Mouse (Mus musculus): Measurements from ENCODE around the gene Rrp7a.
"Not testable (repeated sequence)": the region's sequence is repeated elsewhere in the genome, so short reads cannot be mapped to it uniquely, and the experiment has no call there.

Rrp7a gene

DNA sequence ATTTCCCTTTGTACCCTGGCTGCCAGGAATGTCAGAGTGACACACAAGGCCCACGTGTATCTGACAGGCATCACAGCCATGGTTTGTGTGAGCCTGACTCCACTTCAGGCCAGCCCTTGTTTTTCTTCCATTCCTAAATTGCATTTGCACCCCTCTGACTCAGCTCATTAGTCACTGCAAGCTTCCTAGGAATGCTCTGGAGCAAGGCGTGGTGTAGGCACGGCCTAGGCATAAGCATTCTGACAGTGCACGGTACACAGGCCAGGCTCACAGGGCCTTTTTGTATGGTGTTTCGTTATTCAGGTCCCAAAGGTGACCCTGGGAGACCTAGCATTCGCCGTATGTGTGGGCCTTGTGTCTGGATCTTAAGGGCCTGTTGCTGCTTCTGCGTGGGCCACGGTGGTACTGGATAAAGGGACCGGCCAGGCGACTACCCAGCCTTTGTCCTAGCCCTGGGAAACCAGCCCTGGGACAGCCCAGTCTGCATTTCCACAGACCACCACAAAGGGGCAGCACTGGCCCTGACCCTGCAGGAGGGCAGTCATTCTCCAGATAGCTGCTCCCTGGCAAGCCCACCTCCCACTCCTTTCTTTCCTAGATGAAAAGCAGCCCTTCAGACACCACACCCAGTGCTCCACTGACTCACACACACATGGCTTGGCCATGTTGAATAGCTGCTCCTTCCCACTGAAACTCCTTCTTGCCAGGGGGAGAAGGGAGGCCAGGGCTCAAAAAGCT is 34.5 kb upstream of the Rrp7a start:
- DNase-seq (ENCODE audit: low spot score in 2 of 2) = peak; percentile 65 to 86

DNA sequence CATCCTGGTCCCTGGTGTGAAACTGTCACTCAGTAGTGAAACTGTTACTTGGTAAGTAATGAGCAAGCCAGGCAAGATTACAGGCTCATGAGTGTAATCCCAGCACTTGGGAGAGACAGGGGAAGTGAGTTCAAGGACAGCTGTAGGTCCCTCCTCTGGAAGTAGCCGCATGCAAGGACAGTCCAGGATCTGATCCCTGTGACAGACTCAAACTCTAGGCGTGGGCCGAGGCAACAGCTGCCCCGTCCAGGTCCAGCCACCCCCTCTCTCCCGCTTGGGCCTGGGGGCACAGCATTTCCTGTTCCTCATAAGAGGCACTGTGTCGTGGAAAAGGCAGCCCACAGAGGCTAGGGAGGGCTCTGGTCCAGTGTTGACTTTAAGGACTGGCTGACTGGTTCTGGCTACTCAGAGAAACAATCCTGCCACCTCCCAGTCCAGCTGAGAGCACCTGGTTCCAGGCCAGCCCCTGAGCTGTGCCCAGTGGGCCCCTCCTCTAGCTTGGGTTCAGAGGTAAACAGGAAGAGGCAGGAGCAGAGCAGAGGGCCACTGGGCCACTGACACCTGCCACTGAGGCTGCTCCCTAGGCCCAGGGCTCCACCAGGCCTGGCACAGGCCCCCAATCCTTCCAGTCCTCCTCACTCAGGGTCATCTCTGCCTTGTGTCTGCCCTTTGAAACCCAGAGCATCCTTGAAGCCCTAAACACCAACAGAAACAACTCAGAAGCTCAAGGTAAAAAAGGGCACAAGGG is 33.2 kb upstream of the Rrp7a start:
- no peak for DNase-seq (ENCODE audit: low spot score in 2 of 2)

DNA sequence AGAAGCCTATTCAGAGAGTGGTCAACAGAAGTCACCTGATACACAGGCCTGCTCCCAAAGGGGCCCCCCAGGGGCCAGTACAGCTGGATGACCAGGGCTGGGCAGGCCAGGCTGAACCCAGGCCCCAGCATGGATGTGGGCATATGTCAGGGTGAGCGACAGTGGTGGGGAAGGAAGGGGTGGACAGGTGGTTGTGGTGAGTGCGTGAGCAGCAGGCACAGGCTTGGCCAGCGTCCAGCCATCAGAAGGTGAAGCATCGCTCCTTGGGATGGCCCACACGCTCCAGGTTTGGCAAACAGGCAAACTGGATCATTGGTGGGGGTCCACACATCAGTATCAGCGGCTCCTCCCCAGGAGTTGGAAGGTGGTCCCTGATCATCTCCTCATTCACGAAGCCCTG is 31.7 kb upstream of the Rrp7a start:
- DNase-seq (ENCODE audit: low spot score in 2 of 2) = no peak

DNA sequence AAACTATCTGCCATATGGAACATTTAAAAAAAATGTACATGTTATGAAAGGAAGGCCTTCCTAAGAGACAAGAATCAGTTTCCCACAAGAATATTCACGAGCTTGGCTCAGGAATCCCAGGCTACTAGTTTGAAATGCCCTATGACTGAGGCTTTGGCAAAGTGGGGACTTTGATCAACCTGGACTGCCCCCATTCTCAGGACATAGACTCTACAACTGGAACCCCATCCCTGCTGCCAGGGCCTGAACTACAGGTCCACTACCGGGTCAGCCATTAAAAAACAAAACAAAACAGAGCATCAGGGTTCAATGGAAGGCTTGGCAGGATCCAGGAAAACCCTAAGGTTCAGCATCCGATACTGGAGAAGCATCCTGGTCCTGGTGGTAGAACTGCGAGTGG is 28.1 kb upstream of the Rrp7a start:
- no peak for DNase-seq (ENCODE audit: low spot score in 2 of 2)

DNA sequence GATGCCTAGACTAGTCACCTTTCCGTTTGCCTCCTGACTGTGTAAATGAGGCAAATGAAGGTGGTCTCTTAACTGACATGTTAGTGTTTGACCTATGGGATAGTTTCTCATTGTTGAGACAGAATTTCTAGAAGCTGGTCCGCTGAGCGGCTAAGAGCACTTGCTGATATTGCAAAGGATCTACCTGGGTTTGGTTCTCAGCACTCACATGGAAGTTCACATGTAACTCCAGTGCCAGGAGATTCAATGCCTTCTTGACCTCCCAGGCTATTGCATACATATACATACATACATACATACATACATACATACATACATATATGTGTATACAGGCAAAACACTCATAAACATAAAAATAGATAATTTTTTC is 27.5 kb upstream of the Rrp7a start:
- no peak for DNase-seq (ENCODE audit: low spot score in 2 of 2)

DNA sequence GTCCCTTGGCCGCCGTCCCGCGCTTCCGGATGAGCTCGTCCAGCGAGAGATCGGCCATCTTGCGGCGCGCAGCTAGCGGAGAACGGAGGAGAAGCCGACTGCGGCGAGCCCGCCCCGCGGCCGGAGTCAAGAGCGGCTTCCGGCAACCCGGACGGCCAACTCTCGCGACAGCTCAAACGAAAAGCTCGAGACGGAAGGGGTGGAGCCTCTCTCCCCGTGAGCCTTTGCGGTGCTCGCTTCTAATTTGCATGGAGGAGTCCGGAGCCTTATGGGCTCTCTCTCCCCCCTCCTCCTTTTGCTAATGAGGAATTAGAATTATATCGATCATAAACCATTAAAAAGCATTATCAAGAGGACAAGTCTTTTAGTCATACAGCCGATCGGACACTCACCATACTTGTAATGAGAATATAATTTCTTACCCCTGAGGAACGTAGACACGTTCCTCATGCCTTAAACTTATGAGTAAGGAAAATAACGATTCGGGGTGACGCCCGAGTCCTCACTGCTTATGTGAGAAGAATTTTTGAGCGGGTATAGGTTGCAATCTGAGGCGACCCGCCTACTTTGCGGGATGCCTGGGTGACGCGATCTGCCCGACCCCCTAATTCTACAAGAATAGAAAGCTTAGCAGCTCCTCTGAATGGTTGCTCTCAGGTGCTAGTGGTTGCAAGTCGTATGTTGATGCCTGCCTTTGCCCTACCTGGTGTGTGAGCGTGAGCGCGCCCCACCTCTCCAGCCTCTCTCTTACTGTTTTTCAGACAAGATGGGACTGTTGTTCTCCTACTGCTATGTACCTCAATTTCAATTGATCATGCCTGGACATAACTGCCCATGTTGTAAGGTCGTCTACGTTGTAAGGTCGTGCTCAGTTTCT is 26.8 kb upstream of the Rrp7a start, which contains the start of gene Poldip3:
Poldip3 (minus strand) TSS at position 189 of the 877 bp plus-strand sequence.
- peak; percentile 99 for DNase-seq (ENCODE audit: low spot score in 2 of 2)

DNA sequence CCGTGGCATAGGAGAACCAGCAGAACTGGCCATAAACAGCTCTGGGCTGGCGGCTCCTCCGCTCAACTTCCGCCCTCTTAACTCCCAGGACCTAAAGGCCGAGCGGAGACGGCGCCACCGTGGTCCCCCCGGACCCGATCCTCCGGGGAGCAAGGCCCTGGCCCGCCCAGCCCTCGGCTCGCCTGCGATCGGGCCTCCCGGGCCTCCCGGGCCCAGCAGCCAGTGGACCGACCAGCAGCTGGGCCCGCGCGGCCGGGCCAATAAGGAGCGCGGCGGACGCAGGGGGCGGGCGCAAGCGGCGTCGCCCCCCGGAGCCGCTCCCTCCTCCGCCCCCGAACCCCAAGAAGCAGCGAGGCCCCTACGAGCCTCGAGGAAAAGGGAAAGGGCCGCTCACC is 26.2 kb upstream of the Rrp7a start:
- no peak for DNase-seq (ENCODE audit: low spot score in 2 of 2)

DNA sequence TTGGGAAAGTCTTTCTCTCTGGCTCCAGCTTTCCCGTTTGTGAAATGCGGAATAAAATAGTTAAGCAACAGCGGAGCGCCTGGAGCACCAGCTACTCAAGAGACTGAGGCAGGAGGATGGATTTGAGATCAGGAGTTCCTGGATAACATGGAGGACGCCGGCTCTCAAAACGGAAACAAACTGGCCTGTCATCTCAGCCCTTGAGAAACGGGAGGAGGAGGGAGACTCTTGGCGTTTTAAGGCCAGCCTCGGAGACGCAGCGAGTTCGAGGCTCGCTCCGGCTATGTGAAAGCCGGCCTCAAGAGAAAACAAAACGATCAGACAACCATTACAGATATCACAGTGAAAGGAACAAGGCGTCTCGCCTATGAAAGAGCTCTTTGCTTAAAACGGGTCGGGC is 25.8 kb upstream of the Rrp7a start:
- no peak for DNase-seq (ENCODE audit: low spot score in 2 of 2)

DNA sequence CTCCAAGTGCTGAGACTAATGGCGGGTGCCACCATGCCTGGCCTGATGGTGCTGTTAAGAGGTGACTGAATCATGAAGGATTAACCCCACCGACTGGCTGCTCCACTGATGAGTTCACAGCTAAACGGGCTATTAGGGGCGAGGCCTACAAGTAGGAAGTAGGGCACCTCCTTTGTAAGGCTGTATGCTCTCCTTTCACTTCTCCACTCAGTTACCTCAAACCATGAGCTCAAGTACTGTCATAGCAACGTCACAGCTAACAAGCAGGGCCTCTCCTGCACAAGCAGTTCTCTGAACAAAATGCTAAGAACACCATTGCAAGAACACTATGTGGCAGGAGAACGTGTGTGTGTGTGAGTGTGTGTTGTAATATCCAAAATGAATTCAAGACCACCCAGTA is 22.9 kb upstream of the Rrp7a start:
- no peak for DNase-seq (ENCODE audit: low spot score in 2 of 2)

DNA sequence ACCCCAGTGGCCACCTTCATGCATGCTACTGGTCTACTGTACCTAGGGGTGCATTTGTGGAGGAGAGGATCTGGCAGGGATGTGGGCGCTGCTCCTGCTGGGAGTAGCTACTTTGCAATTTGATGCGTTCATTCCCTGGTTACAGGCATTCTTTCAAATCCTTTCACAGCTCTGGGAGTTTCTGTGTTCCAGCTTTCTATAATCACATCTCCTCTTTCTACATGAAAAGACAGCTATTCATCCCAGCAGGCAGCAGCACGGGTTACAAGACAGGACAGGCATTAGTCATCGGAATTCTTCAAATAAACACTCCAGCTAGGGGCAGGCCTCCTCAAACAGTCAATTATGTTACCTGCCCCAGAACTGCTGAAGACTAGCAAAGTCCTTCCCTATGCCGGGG is 20.3 kb upstream of the Rrp7a start:
- DNase-seq (ENCODE audit: low spot score in 2 of 2) = no peak

DNA sequence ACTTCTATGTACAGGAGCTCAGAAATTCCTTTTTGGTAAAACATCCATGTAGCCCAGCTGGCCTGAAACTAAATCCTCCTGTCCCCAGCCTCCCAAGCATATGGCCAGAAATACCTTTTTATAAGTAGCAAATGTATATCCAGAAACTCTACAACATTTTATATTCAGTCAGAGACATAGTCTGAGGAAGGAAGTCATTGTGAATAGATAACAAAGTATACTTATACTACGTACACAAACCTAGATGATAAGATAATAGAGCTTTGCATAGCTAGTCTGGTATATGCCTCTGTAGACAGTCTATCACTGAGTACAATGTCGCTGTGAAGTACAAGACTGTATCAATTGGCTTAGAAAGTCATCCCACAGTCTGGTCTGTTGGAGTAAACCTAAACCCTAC is 13.1 kb upstream of the Rrp7a start:
- no peak for DNase-seq (ENCODE audit: low spot score in 2 of 2)

DNA sequence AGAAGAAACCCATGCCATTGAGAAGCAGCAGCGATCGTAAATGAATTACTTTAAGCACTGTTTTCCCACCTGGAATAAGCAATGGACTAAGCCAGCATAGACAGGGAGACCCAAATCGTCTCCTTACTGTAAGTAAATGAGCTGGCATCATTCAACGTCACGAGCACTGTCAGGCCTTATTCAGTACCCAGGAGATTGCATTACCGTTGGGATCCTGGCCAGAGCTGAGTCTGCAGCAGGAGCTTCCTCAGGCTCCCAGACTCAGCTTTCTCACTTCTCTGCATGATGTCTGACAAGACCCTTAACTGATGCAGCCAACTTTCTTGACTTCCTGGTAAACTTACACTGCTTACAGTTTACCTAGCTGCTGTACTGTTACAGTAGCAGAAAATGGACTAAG is 12.1 kb upstream of the Rrp7a start:
- no peak for DNase-seq (ENCODE audit: low spot score in 2 of 2)

DNA sequence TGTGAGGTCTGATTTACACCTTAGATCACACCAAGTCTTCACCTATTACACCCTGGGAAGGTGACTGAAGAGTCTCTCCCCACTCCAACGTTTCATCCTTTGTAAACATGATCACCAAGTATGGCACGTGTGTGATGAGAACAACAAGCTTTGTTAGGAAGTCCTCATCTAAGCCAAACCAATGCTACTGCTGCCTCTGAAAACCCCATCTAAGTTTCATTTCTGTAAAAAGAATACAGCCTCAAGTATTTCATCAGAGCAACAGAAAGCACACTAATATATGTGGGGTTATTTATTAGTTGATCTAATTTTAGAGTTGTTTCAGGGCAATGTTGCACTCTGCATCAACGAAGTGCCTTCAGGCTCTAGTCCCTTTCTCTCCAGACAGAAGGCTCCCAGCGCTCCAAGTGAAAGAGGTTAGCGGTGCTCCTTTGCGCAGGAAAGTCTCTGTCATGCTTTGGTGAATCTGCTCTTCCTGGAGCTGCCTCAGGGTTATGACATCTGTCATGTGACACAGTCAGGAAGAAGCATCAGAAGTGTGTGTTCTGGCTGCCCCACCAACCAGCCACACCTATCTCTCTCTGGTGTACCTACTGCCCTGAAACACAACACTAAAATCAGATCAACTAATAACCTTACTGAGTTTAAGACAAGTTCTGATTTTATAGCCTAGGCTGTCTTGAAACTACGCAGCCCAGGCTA is 7.1 kb upstream of the Rrp7a start:
- no peak for DNase-seq (ENCODE audit: low spot score in 2 of 2)

DNA sequence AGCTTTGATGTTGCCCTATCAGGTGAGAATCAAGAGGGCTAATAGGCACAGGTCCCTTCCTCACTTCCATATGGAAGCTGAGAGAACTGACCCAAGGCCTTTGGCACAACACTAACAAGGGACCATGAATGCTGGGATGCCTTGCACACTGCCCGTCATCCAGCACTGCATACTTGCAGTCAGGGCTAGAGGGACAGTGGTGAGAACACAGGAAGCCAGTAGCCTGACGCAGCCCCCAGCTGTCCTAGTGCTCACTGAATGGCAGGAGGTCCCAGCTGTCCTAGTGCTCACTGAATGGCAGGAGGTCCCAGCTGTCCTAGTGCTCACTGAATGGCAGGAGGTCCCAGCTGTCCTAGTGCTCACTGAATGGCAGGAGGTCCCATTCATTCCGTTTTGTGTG is 4.4 kb upstream of the Rrp7a start:
- DNase-seq (ENCODE audit: low spot score in 2 of 2) = not testable (repeated sequence)

DNA sequence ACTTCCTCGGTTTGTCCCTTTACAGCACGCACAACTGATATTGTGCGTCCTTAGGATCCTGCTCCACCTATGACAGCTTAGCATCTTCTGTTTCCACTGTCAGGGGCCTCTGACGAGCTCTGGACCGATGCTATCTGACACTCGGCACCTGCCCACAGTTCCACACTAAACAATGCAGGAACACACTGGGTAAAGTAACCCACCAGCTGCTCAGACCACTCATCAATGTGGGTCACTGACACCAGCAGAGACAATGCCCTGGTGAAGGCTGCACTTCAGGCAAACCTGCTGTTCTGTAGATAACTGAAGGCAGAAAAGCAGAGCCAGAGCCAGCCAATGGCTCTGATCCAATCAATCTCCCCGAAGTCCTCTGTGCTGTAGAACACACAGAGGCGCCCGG is 4.0 kb upstream of the Rrp7a start:
- no peak for DNase-seq (ENCODE audit: low spot score in 2 of 2)

DNA sequence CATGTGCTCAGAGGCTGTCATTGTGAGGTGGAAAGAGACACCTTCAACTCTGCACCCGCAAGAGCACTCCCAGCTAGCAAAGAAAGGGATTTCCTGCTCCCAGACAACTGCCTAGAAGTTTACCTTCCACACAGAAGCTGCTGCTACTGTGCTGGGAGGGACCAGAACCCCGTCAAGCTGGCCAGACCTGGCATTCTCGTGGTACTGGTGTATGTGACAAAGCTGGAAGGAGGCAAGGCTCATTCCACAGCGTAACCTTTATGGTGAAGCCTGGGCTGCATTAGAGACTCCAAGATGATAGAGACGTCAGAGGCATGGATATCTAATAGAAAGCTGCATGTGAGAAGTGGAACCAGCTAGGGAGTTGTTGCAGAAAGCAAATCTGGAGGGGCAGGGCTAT is 2.0 kb upstream of the Rrp7a start:
- DNase-seq (ENCODE audit: low spot score in 2 of 2) = no peak

DNA sequence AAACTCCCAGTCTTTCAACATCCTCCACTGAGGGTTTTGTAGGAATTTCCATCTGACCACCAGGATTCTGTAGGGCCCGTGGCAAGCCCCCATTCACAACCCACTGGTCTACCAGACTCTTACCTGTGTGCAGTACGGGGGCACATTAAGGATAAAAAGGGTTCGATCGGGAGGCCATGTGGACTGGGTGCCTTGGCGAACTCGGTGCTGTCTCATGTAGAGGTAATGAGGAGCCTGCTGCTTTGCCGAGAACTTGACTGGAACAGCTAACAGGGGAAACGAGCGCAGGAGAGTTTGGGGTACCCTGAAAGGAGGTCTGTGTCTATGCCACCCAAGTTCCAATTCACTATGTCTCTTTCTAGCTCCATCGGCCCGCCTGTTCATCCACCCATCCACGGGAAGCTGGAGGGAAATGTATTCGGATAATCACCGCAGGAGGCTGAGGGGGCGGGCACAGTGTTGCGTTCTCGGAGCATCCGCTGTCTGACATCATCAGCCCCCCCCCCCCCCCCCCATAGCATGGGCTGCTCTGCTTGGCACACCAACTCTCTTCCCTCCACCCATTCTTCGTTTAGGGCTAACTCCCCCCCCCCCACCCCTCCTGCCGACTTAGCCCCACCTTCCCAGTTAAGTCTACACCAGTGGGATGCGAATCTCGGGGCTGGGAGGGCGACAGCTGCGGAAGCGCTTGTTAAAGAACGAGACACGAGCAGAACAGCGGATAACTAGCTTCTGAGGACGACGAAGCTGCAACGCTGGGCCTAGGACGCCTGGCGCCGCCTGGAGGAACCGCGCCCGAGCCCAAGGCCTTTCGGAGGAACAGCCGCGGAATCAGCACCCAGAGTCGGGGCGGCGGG is 664 bp downstream of the Rrp7a start:
- peak in 1 of 2 experiments; percentile 25 for DNase-seq (ENCODE audit: low spot score in 2 of 2)

DNA sequence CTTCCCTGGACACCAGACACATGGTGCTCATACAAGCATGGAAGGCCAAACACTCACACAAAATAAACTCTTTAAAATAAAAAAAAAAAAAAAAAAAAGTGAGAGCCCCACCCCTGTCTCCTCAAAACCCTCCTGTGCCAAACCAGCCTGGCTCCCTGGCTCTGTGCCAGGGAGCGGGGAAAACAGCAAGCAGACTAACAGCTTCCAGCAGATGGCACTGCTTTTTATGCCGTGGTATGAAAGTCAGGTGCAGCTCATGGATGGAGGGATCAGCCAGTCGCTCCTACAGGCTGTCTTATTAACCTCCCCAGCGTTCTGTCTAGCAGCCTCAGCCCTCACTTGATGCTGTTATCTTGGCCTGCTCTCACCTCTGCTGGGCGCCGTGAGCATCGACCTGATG is 4.2 kb downstream of the Rrp7a start:
- DNase-seq (ENCODE audit: low spot score in 2 of 2) = peak in 1 of 2 experiments; percentile 27

DNA sequence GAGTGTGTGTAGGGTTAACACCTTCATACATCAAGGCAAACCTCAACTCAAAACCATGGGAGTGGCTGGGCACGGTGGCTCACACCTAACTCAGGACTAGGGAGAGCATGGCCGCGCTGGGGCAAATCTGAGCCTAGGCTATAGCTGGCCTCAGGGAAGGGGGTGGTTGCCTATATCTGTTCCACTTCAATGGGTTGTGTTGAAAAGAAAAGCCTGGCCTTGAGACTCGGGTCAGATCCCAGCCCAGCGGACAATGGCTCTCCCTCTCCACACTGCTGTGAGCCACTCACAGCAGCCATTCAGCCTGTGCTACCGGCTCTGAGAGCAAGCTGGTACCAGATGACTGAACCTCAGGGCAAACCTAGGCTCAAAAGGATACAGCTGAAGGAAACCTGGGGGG is 7.5 kb downstream of the Rrp7a start:
- DNase-seq (ENCODE audit: low spot score in 2 of 2) = no peak

DNA sequence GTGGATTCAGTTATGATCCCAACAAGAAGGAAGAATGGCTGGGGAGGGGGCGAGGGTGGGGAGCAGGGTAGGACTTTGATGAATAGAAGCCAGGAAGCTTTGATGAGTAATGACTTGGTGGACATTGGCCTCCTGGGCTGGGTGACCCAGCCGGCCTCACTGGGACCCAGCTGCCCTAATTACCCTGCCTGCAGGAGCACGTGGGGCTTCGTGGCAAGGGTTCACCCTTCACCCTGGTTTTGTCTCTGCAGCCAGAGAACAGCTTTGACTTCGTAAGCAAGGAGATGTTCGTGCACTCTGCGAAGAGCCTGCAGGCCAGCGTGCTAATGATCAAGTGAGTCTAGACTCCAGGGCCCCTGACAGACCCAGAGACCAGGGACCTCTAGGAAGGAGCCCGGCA is 8.5 kb downstream of the Rrp7a start:
- no peak for DNase-seq (ENCODE audit: low spot score in 2 of 2)

DNA sequence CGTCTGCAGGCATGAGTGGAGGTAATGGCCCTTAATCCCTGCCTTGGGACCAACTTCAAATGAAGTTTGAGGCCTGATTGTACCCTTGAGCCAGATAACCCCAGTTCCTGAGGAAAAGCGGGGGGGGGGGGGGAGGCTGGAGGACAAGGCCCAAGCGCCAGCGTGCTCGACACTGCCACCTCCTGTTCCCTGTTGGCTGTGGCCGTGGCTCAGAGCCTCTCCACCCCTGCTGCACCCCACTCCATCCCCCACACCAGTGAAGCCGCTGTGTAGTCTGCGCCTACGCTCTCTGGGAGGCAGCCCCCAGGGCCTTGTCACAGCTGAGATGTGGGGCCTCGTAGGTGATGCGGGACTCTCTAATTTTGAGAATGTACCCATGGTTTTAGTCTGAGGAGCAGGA is 9.7 kb downstream of the Rrp7a start:
- DNase-seq (ENCODE audit: low spot score in 2 of 2) = peak; percentile 55 to 77

Data from spleen, postnatal 4 days (tissue).